Mouse (Mus musculus) frontal cortex, postnatal 36 days (tissue): ENCODE data around the gene Ankrd1.

Experiments used
- DNase-seq, 2 experiments: peaks; one replicate each; pipeline ENCODE4 v3.0.0; 2022; ENCODE audit warnings: low spot score in 2 of 2

The Ankrd1 gene

GRCm38 (mm10) chr19:36119783-36120471 lies at the start of gene Ankrd1:
Gene Ankrd1 (minus strand): TSS chr19:36120099.
- no peak for DNase-seq

- DNase-seq, result no peak
Observed at GRCm38 (mm10) chr19:36169101-36169500, 49.2 kb upstream of the Ankrd1 start.

- DNase-seq, result no peak
Observed at GRCm38 (mm10) chr19:36168121-36168520, 48.2 kb upstream of the Ankrd1 start.

GRCm38 (mm10) chr19:36167291-36167896 lies 47.5 kb upstream of the Ankrd1 start:
- DNase-seq, result no peak

GRCm38 (mm10) chr19:36166401-36167160 lies 46.7 kb upstream of the Ankrd1 start:
- no peak for DNase-seq

DNA sequence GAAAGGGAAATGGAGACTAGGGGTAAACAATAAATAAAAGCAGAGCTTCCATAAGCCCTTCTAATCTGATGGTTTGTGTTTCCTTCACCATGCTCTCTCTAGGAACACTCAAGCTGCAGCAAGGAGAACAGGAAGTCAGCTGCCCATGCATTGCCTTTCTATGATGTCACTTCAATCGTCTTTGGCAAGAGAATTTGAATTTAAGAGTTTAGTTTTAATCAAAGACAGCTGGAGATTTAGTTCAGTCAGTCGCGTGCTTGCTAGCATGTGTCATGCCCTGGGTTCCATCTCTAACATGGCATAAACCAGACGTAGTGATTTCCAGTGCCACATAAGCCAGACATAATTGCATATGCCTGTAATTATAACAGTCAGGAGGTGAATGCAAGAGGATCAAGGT lies 45.5 kb upstream of the Ankrd1 start:
- DNase-seq, result no peak

GRCm38 (mm10) chr19:36150241-36151007 lies 30.5 kb upstream of the Ankrd1 start:
- DNase-seq, result peak in 1 of 2 experiments; percentile 5

DNA sequence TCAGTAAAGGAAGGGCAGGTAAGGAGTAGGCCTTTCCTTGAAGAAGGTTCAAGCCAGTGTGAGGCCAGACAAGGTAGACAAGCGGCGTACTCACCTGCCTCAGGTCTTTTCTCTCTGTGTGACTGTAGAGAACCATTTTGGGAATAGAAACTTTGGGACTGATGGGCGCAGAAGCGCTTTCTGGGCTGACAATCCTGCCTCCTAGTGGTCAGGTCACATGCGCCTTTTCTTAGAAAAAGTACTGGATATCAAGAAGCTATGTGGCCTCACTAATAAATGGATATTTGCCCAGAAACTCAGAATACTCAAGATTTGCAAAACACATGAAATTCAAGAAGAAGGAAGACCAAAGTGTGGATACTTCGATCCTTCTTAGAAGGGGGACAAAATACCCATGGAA lies 28.7 kb upstream of the Ankrd1 start:
- no peak for DNase-seq

GRCm38 (mm10) chr19:36143571-36143970 lies 23.7 kb upstream of the Ankrd1 start:
- DNase-seq, result no peak

DNA sequence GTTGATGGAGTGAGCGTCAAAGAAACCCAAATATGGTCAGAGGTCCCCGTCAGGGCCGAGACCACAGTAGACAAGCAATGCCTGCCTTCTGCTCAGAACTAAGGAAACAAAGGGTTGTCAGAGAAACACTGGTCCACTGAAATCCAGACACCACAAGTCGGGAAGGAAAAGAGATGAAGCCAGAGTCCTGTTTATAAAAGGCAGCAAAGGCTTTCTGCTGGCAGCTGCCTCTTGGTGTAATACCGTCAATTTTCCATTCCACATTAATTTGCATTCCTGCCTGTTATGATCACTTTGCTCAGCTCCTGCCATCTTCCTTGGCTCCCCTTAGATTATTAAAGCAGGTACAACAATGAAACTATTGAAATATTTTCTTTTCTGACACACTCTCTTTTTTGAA lies 13.8 kb upstream of the Ankrd1 start:
- no peak for DNase-seq

- DNase-seq, result no peak
Observed at GRCm38 (mm10) chr19:36133064-36133463, 13.2 kb upstream of the Ankrd1 start.

DNA sequence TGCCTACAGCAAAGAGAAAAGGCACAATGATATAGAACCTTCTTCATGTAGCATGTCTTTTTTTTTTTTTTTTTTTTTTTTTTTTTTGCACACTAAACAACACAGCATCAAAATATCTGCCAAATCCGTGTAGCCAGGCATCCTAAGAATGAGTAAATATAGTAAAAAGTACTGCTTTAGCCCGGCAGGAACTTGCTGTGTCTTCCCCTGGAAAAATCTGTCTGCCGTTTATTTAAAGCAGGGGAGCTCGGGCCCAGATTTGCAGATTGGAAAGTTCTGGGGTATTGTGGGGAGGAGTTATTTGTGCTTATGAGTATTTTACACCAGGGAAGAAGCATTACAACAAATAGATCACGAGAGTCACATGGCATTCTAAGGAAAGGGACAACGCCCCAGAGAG lies 12.1 kb upstream of the Ankrd1 start:
- no peak for DNase-seq

DNA sequence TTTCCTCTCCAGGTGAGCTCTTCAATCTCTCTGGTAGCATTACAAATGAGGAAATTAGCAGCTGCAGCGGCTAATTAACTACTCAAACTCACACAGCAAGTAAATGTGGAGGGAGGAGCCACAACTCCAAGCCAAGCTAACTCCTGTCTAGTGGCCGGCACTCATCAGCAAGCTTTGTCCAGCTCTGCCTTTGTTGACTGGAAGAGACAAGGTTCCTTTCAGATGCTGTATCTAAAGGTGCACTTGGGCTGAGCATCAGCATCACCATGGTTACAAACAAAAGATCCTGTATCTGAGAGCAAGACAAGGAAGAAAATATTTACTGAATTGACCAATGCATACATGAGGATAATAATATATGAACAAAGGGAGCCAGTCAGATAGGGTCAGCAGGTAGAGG lies 10.3 kb upstream of the Ankrd1 start:
- DNase-seq, result no peak

GRCm38 (mm10) chr19:36129643-36130042 lies 9.7 kb upstream of the Ankrd1 start:
- DNase-seq, result no peak

- no peak for DNase-seq
Observed at GRCm38 (mm10) chr19:36129213-36129612, 9.3 kb upstream of the Ankrd1 start.

- no peak for DNase-seq
Observed at GRCm38 (mm10) chr19:36128440-36128839, 8.5 kb upstream of the Ankrd1 start.

- DNase-seq, result no peak
Observed at GRCm38 (mm10) chr19:36124203-36124602, 4.3 kb upstream of the Ankrd1 start.

- DNase-seq, result no peak
Observed at GRCm38 (mm10) chr19:36119219-36119618, 680 bp downstream of the Ankrd1 start.

DNA sequence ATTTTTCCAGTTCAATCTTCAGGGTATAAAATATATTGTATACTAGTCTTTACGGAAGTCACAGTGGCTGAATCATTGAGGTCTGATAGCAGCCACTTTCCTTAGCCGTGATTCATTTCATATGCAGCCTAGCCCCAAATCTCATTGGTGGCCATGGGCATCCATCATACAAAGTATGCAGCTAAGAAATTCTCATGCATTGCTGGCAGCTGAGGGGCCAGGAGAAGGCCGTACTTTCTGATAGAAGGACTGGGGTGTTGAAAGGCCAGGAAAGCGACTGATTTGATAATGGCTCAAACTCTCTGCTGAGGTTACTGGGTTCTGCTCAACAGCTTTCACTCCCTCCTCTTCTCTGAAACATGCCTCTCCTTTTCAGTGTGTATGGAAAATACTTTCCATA lies 3.7 kb downstream of the Ankrd1 start:
- no peak for DNase-seq

- DNase-seq, result peak; percentile 40 to 53
Observed at GRCm38 (mm10) chr19:36112007-36112406, 7.9 kb downstream of the Ankrd1 start.

DNA sequence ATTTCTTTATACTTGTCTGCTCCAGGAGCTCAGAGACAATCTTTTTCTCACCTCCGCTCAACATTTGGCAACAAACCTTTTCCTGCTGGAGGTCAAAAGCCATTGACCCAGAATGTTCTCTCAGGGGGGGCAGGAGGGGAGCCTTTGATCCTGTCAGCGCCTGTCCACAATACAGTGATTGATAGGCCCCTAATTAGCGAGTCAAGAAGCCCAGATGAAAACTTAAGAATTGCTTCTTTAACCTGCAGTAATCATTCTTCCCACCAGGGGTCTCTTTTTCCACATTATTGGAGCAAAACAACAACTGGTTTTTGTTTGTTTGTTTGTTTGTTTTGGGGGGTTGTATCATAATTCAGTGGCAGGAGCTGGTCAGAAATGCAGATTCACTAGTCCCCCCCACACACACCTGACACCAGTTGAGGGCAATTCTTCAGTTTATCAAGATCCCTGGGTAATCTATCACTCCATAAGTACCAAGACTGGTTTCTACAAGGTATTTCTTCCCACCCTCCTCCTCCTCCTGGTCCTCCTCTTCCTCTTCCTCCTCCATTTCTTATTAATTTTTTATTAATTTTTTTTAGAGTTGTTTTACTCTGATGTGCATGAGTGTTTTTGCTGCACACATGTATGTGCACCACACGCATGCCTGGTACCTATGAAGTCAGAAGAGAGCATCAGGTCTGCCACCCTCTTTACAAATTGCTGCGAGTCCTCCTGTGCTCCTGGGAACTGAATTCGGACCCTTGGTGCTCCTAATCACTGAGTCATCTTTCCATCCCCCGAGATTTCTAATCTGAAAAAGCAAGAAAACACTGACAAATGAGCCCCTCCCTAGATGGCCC lies 8.6 kb downstream of the Ankrd1 start:
- peak in 1 of 2 experiments; percentile 25 for DNase-seq
